Mouse (Mus musculus) thymus, postnatal 10 days (tissue): ENCODE measurements around the gene Cacna2d3.

ENCODE experiments used
- DNase-seq, 2 experiments: peaks; one replicate each; pipeline ENCODE4 v3.0.0; 2021; ENCODE audit warnings: low spot score in 2 of 2

Cacna2d3 gene

GRCm38 (mm10) chr14:29144184-29144583, 577.5 kb downstream of the Cacna2d3 start:
- DNase-seq = no peak

GRCm38 (mm10) chr14:29137614-29138013, 584.0 kb downstream of the Cacna2d3 start:
- DNase-seq = no peak

GRCm38 (mm10) chr14:29137006-29137579, 584.6 kb downstream of the Cacna2d3 start:
- DNase-seq = no peak

- no peak for DNase-seq
Measured at GRCm38 (mm10) chr14:29134901-29135300, 586.8 kb downstream of the Cacna2d3 start.

GRCm38 (mm10) chr14:29130511-29130910, 591.2 kb downstream of the Cacna2d3 start:
- no peak for DNase-seq

- no peak for DNase-seq
Measured at GRCm38 (mm10) chr14:29123886-29124285, 597.8 kb downstream of the Cacna2d3 start.

GRCm38 (mm10) chr14:29122749-29123148, 598.9 kb downstream of the Cacna2d3 start:
- no peak for DNase-seq

- no peak for DNase-seq
Measured at GRCm38 (mm10) chr14:29113852-29114450, 607.7 kb downstream of the Cacna2d3 start.

- no peak for DNase-seq
Measured at GRCm38 (mm10) chr14:29111666-29112065, 610.0 kb downstream of the Cacna2d3 start.

GRCm38 (mm10) chr14:29110351-29111091, 611.1 kb downstream of the Cacna2d3 start:
- no peak for DNase-seq

- DNase-seq = no peak
Measured at GRCm38 (mm10) chr14:29107464-29107863, 614.2 kb downstream of the Cacna2d3 start.

GRCm38 (mm10) chr14:29097776-29098175, 623.9 kb downstream of the Cacna2d3 start:
- DNase-seq = no peak

GRCm38 (mm10) chr14:29095431-29095830, 626.2 kb downstream of the Cacna2d3 start:
- DNase-seq = no peak

- DNase-seq = peak in 1 of 2 experiments; percentile 26
Measured at GRCm38 (mm10) chr14:29090074-29090473, 631.6 kb downstream of the Cacna2d3 start.

GRCm38 (mm10) chr14:29086528-29086927, 635.1 kb downstream of the Cacna2d3 start:
- DNase-seq = no peak

- DNase-seq = no peak
Measured at GRCm38 (mm10) chr14:29085493-29086159, 636.0 kb downstream of the Cacna2d3 start.

GRCm38 (mm10) chr14:29082171-29082570, 639.5 kb downstream of the Cacna2d3 start:
- DNase-seq = no peak

- no peak for DNase-seq
Measured at GRCm38 (mm10) chr14:29080630-29081029, 641.0 kb downstream of the Cacna2d3 start.

- no peak for DNase-seq
Measured at GRCm38 (mm10) chr14:29080228-29080627, 641.4 kb downstream of the Cacna2d3 start.

GRCm38 (mm10) chr14:29077418-29077817, 644.2 kb downstream of the Cacna2d3 start:
- no peak for DNase-seq

- no peak for DNase-seq
Measured at GRCm38 (mm10) chr14:29073747-29074146, 647.9 kb downstream of the Cacna2d3 start.

GRCm38 (mm10) chr14:29062676-29063075, 659.0 kb downstream of the Cacna2d3 start:
- no peak for DNase-seq
